18 mouse cellular contexts compared by ENCODE assay signal in genomic region chr17:6203126-6203525, GRCm38 (mm10). TPM values are rescaled to one million over a fixed set of nuclear protein-coding genes. Genes with fewer than 3 reads are reported as not detected.
DNase-seq lines count a peak whose midpoint lies in the region; ATAC-seq and TF ChIP-seq lines count a peak whose summit lies in the region.
"Had no signal": no experiment of that assay in that cellular context is flagged by ENCODE, and none has a peak within 500 bp of the region (broad histone marks: within the 10 kb centered on the region; RNA-seq: fewer than 3 reads in every experiment).

No protein-coding gene starts in this region.

- intact Hi-C loops in heart, postnatal 25 days (cut with DNase I) = no loop called here
- intact Hi-C loops in heart, adult 2 months (cut with DNase I) = no loop called here

- H3K36me3 ChIP-seq in heart, embryonic 11.5 days (ENCODE audit: control insufficient read depth, insufficient read depth, low read length) = no peaks in the 10 kb centered on the region; the same call in 1 of the 2 replicates
- H3K36me3 ChIP-seq in heart, embryonic 16.5 days (ENCODE audit: control insufficient read depth, insufficient read depth) = 0 out of 2 replicates have a peak, but pooled peaks cover 4% of the 10 kb centered on the region
- no peaks in the 10 kb centered on the region for H3K36me3 ChIP-seq in heart, adult 2 months (ENCODE audit: control insufficient read depth, insufficient read depth, low read length)

- no peak for ATAC-seq in heart, embryonic 11.5 days (replicated peaks; ENCODE audit: insufficient number of reproducible peaks, low FRiP score, low TSS enrichment)
- no peak for ATAC-seq in heart, embryonic 16.5 days (replicated peaks; ENCODE audit: extremely low read depth, insufficient read depth, low FRiP score)
- ATAC-seq: CD4-positive, CD25-positive, alpha-beta regulatory T cell, adult 4 months; forebrain, embryonic 15.5 days; intestine, embryonic 16.5 days; Patski had no signal

- H3K4me2 ChIP-seq in heart, embryonic 11.5 days = no peak overlapping the region
- H3K4me2 ChIP-seq in heart, embryonic 16.5 days (ENCODE audit: low read depth, low read length) = no peak overlapping the region
- H3K4me2 ChIP-seq: embryonic facial prominence, embryonic 12.5 days; forebrain, embryonic 15.5 days; hindbrain, embryonic 14.5 days had no signal

- H3K27me3 ChIP-seq in heart, embryonic 11.5 days (ENCODE audit: control insufficient read depth, insufficient read depth, low read length) = no peaks in the 10 kb centered on the region
- H3K27me3 ChIP-seq in heart, embryonic 16.5 days (ENCODE audit: control insufficient read depth, insufficient read depth, low read length) = no peaks in the 10 kb centered on the region
- no peaks in the 10 kb centered on the region for H3K27me3 ChIP-seq in heart, adult 2 months (ENCODE audit: control insufficient read depth, insufficient read depth, low read length)
- H3K27me3 ChIP-seq: embryonic facial prominence, embryonic 12.5 days; forebrain, embryonic 15.5 days; Patski had no signal

- H3K4me3 ChIP-seq in heart, embryonic 11.5 days (ENCODE audit: low read depth, low read length) = no peak overlapping the region
- no peak overlapping the region for H3K4me3 ChIP-seq in heart, embryonic 16.5 days (ENCODE audit: low read length)
- no peak overlapping the region for H3K4me3 ChIP-seq in heart, adult 2 months
- H3K4me3 ChIP-seq: embryonic facial prominence, embryonic 12.5 days; forebrain, embryonic 15.5 days; hindbrain, embryonic 10.5 days had no signal

- no peak for TF ChIP-seq POLR2A in heart, adult 2 months (IDR thresholded peaks at IDR 0.05; ENCODE audit: insufficient read depth, low read depth, low read length)

- H3K9me3 ChIP-seq in heart, embryonic 11.5 days (replicated peaks; ENCODE audit: control insufficient read depth, low read length) = no peaks in the 10 kb centered on the region
- no peaks in the 10 kb centered on the region for H3K9me3 ChIP-seq in heart, embryonic 16.5 days (replicated peaks; ENCODE audit: control insufficient read depth, low read length)
- H3K9me3 ChIP-seq: embryonic facial prominence, embryonic 12.5 days; forebrain, embryonic 15.5 days; hindbrain, embryonic 10.5 days had no signal

- TF ChIP-seq CTCF in heart, adult 2 months (IDR thresholded peaks at IDR 0.05) = no peak

- no peak for DNase-seq in heart, postnatal 25 days (ENCODE audit: low spot score)
- no peak for DNase-seq in heart, adult 2 months
- DNase-seq in R1 (ENCODE audit: low read depth, low spot score) (peak; percentile 34), adipocyte (ENCODE audit: low spot score) (no peak)
- DNase-seq: adrenal gland, postnatal 10 days; cerebellum, adult 9-10 months; cerebellum, postnatal 25 days; gastrocnemius, postnatal 10 days; kidney, adult 8-10 months had no signal

- H3K79me2 ChIP-seq in heart, adult 2 months (replicated peaks; ENCODE audit: control insufficient read depth, insufficient read depth, low read length) = no peaks in the 10 kb centered on the region

- peaks cover 12% of the 10 kb centered on the region for H3K4me1 ChIP-seq in heart, embryonic 11.5 days (ENCODE audit: control insufficient read depth, insufficient read depth, low read length)
- peaks cover 12% of the 10 kb centered on the region for H3K4me1 ChIP-seq in heart, embryonic 16.5 days (ENCODE audit: control insufficient read depth, insufficient read depth, low read length)
- no peaks in the 10 kb centered on the region for H3K4me1 ChIP-seq in heart, adult 2 months (ENCODE audit: control insufficient read depth, insufficient read depth, low read length)
- H3K4me1 ChIP-seq: embryonic facial prominence, embryonic 12.5 days; hindbrain, embryonic 10.5 days had no signal

- peak overlapping the region; percentile 10; the same call in 1 of the 2 replicates for H3K27ac ChIP-seq in heart, embryonic 11.5 days (ENCODE audit: low read depth, low read length)
- H3K27ac ChIP-seq in heart, embryonic 16.5 days (ENCODE audit: low read length) = 0 out of 2 replicates have a peak overlapping the region, but pooled peaks have one; percentile 7
- no peak overlapping the region for H3K27ac ChIP-seq in heart, adult 2 months
- H3K27ac ChIP-seq: embryonic facial prominence, embryonic 12.5 days; forebrain, embryonic 15.5 days; hindbrain, embryonic 10.5 days; hindbrain, embryonic 14.5 days had no signal

- WGBS in heart, embryonic 11.5 days (ENCODE audit: insufficient replicate concordance) = 68% methylated on average over 7 of the region's 7 CpGs
- WGBS in heart, embryonic 16.5 days = 63% methylated on average over 7 of the region's 7 CpGs
- 85% methylated on average over 7 of the region's 7 CpGs for WGBS in heart, adult 2 months

- H3K9ac ChIP-seq in heart, embryonic 11.5 days (ENCODE audit: low read depth, low read length) = no peak overlapping the region
- no peak overlapping the region for H3K9ac ChIP-seq in heart, embryonic 16.5 days (ENCODE audit: low read length)
- no peak overlapping the region for H3K9ac ChIP-seq in heart, adult 2 months (ENCODE audit: low read depth, low read length)
- H3K9ac ChIP-seq: embryonic facial prominence, embryonic 12.5 days; forebrain, embryonic 15.5 days; hindbrain, embryonic 14.5 days had no signal

- no peak for TF ChIP-seq EP300 in heart, adult 2 months (IDR thresholded peaks at IDR 0.05; ENCODE audit: insufficient read depth, low read depth, low read length)

RNA-seq across cellular contexts. Expression of gene Tmem181a, which starts 53.5 kb away (rescaled TPM):
- polyA plus RNA-seq in heart, embryonic 11.5 days (2014; fragmentation: Nextera tagmentation; extraction: Ambion mirVana) = 18.6 and 24.5 TPM in 2 replicates
- total RNA-seq in heart, postnatal 25 days (2021) = 1 to 10 TPM; 8.7 to 8.8 TPM
- polyA plus RNA-seq in heart, embryonic 16.5 days (2015; fragmentation: Nextera tagmentation; extraction: Ambion mirVana) = 14.9 TPM in 2 replicates
- total RNA-seq in heart, adult 2 months (2021) = 1 to 10 TPM; 7.0 to 8.1 TPM
- 10.2 and 14.5 TPM in 2 replicates for polyA plus RNA-seq in heart, adult 2 months (2012; rRNA removed)
